Mouse (Mus musculus) mouse trophoblast stem cell (cell line): ENCODE results near the gene Als2cl.

ENCODE experiments used
- in situ Hi-C, 2 experiments: fragments of 300-500 bp; cut with MseI, MboI; formaldehyde crosslinking; loops; 2 replicates in 1 of 2; 3 replicates in 1 of 2; pipeline ENCODE4 v1.15.1; 2025

Gene Als2cl

DNA sequence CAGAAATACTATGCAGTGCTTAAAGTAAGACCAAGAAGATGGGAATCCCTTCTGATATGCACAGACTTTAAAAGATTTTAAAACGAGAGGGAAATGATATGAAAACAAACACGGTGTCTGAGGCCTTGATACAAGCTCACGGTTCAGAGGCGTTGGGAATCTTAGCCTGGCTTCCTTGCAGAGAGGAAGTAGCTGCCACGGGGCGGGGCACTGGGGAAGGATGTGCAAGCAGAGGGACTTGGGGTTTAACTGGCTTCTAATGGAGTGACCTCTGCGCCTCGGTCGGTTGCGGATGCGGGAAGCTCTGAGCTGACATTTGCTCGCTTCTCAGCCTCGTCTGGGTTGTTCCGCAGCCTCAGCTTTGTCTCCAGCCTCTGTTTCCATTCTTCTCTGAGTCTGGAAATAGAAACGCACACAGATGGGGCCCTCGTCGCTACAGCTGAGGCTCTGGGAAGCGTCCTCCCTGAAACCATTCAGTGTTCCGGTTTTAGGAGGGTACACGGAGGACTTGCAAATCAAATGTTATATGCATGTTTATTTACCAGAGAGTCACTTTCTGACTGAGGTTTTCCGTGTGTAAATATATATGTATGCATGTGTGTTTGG, 35.1 kb downstream of the Als2cl start:
- in situ Hi-C loops, result no loop called here

DNA sequence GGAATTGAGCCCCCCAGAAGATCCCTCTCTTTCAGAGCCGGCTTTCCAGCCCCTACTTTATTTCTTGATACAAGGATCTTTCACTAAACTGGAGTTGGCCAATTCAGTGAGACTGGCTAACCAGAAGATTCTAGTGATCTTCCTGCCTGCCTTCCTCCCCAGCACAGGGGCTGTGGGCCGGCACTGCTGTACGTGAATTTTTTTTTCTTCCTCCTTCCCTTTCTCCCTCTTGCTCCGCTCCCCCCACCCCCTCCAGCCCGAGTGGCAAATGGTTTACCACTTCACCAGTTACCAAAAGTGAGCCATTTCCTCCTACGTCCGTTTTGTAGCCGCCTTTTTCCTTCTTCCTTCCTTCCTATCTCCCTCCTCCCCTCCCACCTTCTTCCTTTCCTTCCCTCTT, 35.8 kb downstream of the Als2cl start:
- in situ Hi-C loops, result no loop called here

DNA sequence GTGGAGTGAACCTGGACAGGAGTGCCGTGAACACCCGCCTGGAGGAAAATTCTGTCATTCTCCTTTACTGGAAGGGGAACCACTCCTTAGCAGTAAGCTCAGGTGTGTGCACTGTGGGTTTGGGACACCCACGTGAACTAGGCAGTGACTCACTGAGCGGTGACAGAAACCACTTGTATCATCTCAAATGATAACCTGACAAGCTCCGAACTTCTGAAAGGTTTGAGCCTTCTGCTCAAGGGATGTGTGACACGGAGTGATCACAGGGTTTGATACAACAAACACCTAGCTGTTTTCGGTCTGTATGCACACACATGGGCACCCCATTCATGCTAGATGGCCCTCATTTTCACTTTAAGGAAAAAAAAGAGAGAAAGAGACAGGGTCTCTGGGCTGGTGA, 37.1 kb downstream of the Als2cl start, which contains the start of gene Fam240a:
Fam240a (minus strand) TSS at position 76 of the 400 bp plus-strand sequence.
- in situ Hi-C loops, result no loop called here

- in situ Hi-C loops, result loop anchor here in 1 of 2 experiments (10.0 kb wide), 1 partner anchor 154 kb away; no protein-coding TSS in a partner anchor
Measured at GRCm38 (mm10) chr9:110920665-110921419, 41.2 kb downstream of the Als2cl start.

DNA sequence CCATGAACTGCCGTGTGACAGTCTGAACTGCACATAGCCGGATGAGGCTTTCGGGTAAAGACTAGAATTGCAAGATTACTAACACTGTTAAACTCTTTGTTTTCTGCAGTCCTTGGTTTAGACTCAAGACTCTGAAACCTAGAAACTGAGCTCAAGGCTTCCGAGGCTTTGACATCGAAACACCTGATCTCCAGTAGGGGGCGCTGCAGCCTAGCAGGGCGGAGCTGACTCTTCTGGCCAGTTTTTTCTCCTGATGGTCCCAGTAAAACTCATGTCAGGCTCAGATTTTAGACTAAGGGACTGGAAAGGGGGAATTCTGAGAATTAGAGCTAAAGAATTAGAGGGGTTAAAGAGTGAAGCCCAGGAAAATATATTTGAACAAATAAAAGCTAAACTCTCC, 43.1 kb downstream of the Als2cl start:
- in situ Hi-C loops, result loop anchor here in 1 of 2 experiments (10.0 kb wide), 1 partner anchor 152 kb away; no protein-coding TSS in a partner anchor

DNA sequence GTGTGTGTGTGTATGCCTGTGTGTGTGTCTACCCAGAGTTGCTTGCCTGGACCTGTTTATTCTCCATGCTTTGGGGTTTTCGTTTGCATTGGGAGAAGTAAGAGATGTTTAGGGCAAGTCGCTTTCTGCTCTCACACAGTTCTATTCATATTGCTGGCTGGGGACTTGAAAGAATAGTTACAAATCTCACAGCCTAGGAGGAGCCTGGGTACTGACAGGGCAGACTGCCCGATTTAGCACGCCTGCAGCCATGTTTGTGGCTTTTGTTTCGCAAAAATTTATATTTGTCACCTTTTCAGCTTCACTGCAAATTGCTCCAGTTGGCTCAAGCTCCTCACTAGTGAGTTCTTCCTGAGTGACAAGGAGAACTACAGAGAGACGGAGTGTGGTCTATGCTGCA, 51.9 kb downstream of the Als2cl start:
- in situ Hi-C loops, result no loop called here

GRCm38 (mm10) chr9:110933850-110934437, 54.3 kb downstream of the Als2cl start:
- in situ Hi-C loops, result no loop called here

DNA sequence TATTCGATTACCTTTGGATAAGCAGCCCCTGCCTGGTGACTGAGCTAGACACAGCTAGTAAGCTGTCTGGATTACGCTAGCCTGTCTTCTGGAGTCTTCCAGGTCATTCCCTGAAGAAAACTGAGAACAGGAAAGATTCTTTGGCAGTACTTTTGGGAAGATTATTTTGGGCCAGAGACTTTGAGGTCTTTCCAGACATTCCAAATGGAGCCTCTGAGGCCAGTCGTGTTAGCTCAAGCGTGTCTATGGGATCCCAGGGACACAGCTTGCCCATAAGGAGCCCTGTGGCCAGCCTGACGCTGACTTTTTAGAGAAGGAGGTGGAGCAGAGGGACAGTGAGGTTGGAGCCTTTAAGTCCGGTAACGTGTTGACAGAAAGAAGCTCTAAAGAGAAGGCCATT, 56.3 kb downstream of the Als2cl start:
- in situ Hi-C loops, result no loop called here

DNA sequence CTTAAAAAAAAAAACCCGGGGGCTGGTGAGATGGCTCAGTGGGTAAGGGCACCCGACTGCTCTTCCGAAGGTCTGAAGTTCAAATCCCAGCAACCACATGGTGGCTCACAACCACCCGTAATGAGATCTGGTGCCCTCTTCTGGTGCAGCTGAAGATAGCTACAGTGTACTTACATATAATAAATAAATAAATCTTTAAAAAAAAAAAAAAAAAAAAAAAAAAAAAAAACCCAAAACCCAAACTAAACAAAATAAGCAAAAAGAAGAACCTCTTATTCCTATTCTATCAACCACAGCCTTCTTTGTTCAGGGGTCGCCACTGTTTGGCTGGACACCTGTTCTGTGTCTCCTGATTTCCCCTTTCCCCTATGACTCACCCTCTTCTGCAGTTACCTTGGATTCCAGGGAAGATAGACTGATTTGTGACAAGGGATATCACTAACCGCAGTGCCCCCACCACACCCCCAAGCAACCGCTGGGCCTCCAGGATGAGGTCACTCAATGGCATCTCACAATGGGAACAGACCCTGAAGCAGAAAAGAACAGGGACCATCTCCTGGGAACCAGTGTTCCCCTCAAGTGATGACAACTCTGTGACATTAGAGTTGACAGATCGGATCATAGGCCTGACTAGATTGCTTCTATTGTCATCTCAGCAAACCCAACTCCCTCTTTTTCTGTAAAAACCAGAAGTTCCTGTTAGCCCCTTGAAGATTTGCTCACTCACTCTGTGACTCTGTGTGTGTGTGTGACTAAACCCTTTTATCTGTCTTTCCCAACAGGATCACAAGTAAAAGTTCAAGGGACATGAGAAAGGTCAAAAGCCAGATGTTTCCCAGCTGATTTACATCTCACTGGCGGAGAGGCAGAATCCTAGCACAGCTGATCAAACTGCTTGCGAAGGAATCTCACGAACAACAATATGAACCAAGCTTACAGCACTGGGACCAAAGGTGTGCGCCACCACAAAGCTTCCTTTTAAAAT, 58.1 kb downstream of the Als2cl start:
- in situ Hi-C loops, result no loop called here

- in situ Hi-C loops, result no loop called here
Measured at GRCm38 (mm10) chr9:110944265-110944664, 64.6 kb downstream of the Als2cl start.

- in situ Hi-C loops, result no loop called here
Measured at GRCm38 (mm10) chr9:110945343-110945742, 65.7 kb downstream of the Als2cl start.

GRCm38 (mm10) chr9:110945926-110946325, 66.3 kb downstream of the Als2cl start, which contains the start of gene Tdgf1:
TSS of gene Tdgf1 (minus strand) at chr9:110946158.
- in situ Hi-C loops, result no loop called here

DNA sequence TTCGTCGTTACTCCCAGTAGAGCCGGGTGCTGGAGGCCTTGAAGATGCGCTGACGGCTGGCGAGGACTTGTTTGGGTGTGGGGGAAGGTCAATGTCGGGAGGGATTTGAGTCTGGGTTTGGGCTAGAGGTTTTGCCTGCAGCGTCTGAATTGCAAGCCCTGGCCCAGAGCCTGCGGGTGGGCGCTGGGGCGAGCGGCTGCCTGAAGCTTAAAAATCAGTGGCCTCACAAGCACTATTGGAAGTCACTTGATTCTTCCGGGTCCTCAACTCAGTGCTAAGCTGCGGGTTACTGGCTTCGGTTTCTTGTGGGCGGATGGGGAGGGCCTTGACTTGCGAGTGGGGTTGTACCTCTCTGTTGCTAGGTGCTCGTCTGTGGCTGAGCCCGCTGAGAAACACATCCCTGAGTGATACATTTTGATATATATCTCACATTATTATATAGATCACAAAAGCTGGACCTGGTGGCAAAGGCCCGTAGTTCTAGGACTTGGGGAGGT, 66.9 kb downstream of the Als2cl start:
- in situ Hi-C loops, result no loop called here

DNA sequence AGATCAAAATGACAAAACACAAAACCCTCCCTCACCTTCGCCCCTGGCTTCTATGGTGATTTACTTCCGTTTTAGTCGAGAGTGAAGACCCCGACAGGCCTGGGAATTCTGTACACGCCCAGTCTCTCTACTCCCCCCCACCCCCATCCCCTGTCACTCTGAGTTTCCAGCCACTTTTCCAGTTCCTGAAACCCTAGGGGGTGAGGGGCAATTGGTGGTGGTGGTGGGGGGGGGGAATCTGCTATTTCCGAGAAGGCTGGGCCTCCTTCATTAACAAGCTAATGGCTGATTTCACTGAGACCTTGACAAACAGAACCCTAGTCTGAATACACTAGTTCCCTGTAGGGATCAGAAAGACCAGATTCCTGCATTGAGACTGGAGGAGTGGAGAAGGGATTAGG, 67.6 kb downstream of the Als2cl start:
- in situ Hi-C loops, result no loop called here

GRCm38 (mm10) chr9:110947900-110948299, 68.2 kb downstream of the Als2cl start:
- in situ Hi-C loops, result no loop called here

- in situ Hi-C loops, result no loop called here
Measured at GRCm38 (mm10) chr9:110948813-110949310, 69.2 kb downstream of the Als2cl start.

- in situ Hi-C loops, result no loop called here
Measured at GRCm38 (mm10) chr9:110950109-110950508, 70.4 kb downstream of the Als2cl start.
